Mouse (Mus musculus): ENCODE measurements at regions not wholly inside any gene's neighbourhood (a gene's known extent, or its start where the extent isn't known, plus 50 kb on each side); places are given as distances from the start of the nearest gene placed in this dataset.

- no peaks in the 10 kb centered on the region for H3K36me3 ChIP-seq (ENCODE audit: insufficient read depth)
- no peak overlapping the region for H3K4me2 ChIP-seq
- no peaks in the 10 kb centered on the region for H3K27me3 ChIP-seq (ENCODE audit: insufficient read depth, low read length)
- H3K4me3 ChIP-seq (ENCODE audit: low read depth, low read length), result no peak overlapping the region
- no peak for TF ChIP-seq CTCF (IDR thresholded peaks at IDR 0.05; ENCODE audit: low read depth)
- H3K4me1 ChIP-seq (ENCODE audit: insufficient read depth), result no peaks in the 10 kb centered on the region
- no peak overlapping the region for H3K9ac ChIP-seq
- ATAC-seq (ENCODE audit: insufficient read depth), result no peak
- WGBS, result 66% methylated on average over 8 of the region's 8 CpGs
- no peak overlapping the region for H3K27ac ChIP-seq (ENCODE audit: low read depth)
- DNase-seq, result no peak
- no peaks in the 10 kb centered on the region for H3K9me3 ChIP-seq (ENCODE audit: low read depth, low read length)
Measured at GRCm38 (mm10) chr4:57362652-57363051, 61.0 kb upstream of the Ptpn3 start.

GRCm38 (mm10) chr4:57369736-57370373 lies 64.2 kb upstream of the Palm2 start:
- Histone ChIP-seq H3K36me3 (ENCODE audit: insufficient read depth) (no peaks in the 10 kb centered on the region), H3K4me2 (no peak overlapping the region), H3K9ac (no peak overlapping the region), H3K27ac (ENCODE audit: low read depth) (no peak overlapping the region), H3K9me3 (ENCODE audit: low read depth, low read length) (no peaks in the 10 kb centered on the region), H3K4me3 (ENCODE audit: low read depth, low read length) (no peak overlapping the region), H3K27me3 (ENCODE audit: insufficient read depth, low read length) (no peaks in the 10 kb centered on the region), H3K4me1 (ENCODE audit: insufficient read depth) (no peaks in the 10 kb centered on the region)
- ATAC-seq (ENCODE audit: insufficient read depth), result peak; percentile 85; the same call in 1 of the 2 replicates
- WGBS, result 10% methylated on average over 12 of the region's 12 CpGs
- TF ChIP-seq CTCF (IDR thresholded peaks at IDR 0.05; ENCODE audit: low read depth), result peak; percentile 96
- peak; percentile 92 for DNase-seq

DNA sequence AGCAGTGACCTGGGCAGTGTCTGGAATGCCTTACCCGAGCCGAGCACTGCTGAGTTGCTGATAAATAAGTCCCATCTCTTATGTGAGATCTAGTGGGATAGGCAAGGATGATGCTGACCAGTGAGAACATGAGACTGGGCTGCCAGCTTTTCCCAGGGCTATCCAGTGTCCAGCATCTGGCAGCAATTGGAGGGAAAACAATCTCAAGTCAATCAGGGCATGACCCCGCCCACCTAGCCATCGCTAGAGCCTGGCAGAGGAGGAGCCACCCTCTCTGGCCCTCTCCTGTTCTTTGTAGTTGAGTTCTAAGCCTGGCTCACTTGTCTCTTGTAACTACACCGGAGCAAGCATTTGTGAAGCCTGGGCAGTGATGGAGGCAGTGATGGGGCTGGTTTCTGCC lies 56.2 kb upstream of the Palm2 start:
- no peak overlapping the region for H3K4me3 ChIP-seq (ENCODE audit: low read depth, low read length)
- no peak for TF ChIP-seq CTCF (IDR thresholded peaks at IDR 0.05; ENCODE audit: low read depth)
- H3K36me3 ChIP-seq (ENCODE audit: insufficient read depth), result no peaks in the 10 kb centered on the region
- H3K9ac ChIP-seq, result no peak overlapping the region
- ATAC-seq (ENCODE audit: insufficient read depth), result no peak
- DNase-seq, result no peak
- H3K27me3 ChIP-seq (ENCODE audit: insufficient read depth, low read length), result no peaks in the 10 kb centered on the region
- no peak overlapping the region for H3K27ac ChIP-seq (ENCODE audit: low read depth)
- H3K9me3 ChIP-seq (ENCODE audit: low read depth, low read length), result no peaks in the 10 kb centered on the region
- 37% methylated on average over 5 of the region's 5 CpGs for WGBS
- no peaks in the 10 kb centered on the region for H3K4me1 ChIP-seq (ENCODE audit: insufficient read depth)
- no peak overlapping the region for H3K4me2 ChIP-seq

DNA sequence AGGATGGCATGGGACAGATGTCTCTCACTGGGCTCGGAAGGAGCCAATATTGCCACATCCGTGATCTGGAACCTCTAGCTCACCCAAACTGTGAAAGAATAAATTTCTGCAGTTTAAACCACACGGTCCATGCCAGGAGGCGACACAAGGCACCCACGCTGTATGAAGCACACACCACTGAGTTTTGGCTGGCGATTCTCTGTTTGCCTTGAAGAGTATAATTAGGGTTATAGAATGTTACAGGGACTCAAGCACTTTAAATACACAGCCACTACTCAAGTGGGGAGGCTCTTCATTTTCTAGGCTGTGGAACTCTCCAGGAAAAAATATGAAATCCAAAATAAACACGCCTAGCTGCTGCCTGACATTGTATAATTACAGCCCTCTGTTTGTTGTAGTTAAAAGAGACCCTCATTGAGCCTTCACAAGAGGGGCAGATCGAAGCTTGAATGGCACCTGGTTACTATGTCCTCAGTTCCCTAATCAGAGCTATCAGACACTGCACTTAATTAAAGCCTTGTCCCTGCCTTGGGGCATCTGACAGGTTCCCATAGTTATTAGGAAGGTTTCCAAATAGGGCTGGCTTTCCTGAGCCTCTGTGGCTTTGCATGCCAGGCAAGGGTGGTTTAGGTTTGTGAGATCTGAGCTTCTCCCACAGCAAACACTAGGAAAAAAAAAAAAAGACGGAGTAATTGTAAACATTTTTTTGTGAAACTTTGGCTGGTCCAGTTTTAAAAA lies 53.8 kb upstream of the Palm2 start:
- no peak for ATAC-seq (ENCODE audit: insufficient read depth)
- Histone ChIP-seq H3K4me3 (ENCODE audit: low read depth, low read length) (no peak overlapping the region), H3K36me3 (ENCODE audit: insufficient read depth) (no peaks in the 10 kb centered on the region), H3K9ac (no peak overlapping the region), H3K27ac (ENCODE audit: low read depth) (no peak overlapping the region), H3K4me1 (ENCODE audit: insufficient read depth) (no peaks in the 10 kb centered on the region), H3K9me3 (ENCODE audit: low read depth, low read length) (no peaks in the 10 kb centered on the region), H3K4me2 (no peak overlapping the region), H3K27me3 (ENCODE audit: insufficient read depth, low read length) (no peaks in the 10 kb centered on the region)
- 55% methylated on average over 9 of the region's 9 CpGs for WGBS
- DNase-seq, result no peak
- TF ChIP-seq CTCF (IDR thresholded peaks at IDR 0.05; ENCODE audit: low read depth), result no peak

GRCm38 (mm10) chr4:57381306-57381705 lies 52.7 kb upstream of the Palm2 start:
- no peak overlapping the region for H3K9ac ChIP-seq
- H3K4me2 ChIP-seq, result no peak overlapping the region
- WGBS, result 84% methylated on average over 4 of the region's 4 CpGs
- no peaks in the 10 kb centered on the region for H3K4me1 ChIP-seq (ENCODE audit: insufficient read depth)
- ATAC-seq (ENCODE audit: insufficient read depth) (no peak), DNase-seq (no peak)
- no peak overlapping the region for H3K4me3 ChIP-seq (ENCODE audit: low read depth, low read length)
- TF ChIP-seq CTCF (IDR thresholded peaks at IDR 0.05; ENCODE audit: low read depth), result no peak
- no peaks in the 10 kb centered on the region for H3K36me3 ChIP-seq (ENCODE audit: insufficient read depth)
- 0 out of 2 replicates have a peak overlapping the region, but pooled peaks have one; percentile 32 for H3K27ac ChIP-seq (ENCODE audit: low read depth)
- no peaks in the 10 kb centered on the region for H3K9me3 ChIP-seq (ENCODE audit: low read depth, low read length)
- H3K27me3 ChIP-seq (ENCODE audit: insufficient read depth, low read length), result no peaks in the 10 kb centered on the region
